Mouse (Mus musculus) forebrain, embryonic 11.5 days (tissue): ENCODE measurements around the gene Prune1. TPM values are rescaled to one million over a fixed set of nuclear protein-coding genes. Genes with fewer than 3 reads are reported as not detected.

ENCODE experiments used
- ATAC-seq: fragments of 200-750 bp; cut with Nextera tagmentation; replicated peaks from 2 replicates; pipeline ENCODE4 v1.8.0; 2017; ENCODE audit warnings: moderate TSS enrichment; ENCODE audit not compliant: low FRiP score
- DNase-seq: peaks from one replicate; pipeline ENCODE4 v3.0.0-alpha.2; 2017; ENCODE audit warnings: low spot score
- H3K27ac ChIP-seq: fragments of 300-500 bp; sonication (generic); 2 replicates; pipeline ENCODE4 v1.5.1; 2014; ENCODE audit warnings: low read depth, low read length
- H3K27me3 ChIP-seq: fragments of 300-500 bp; sonication (generic); 2 replicates; pipeline ENCODE4 v1.6.1; 2014; ENCODE audit warnings: mild to moderate bottlenecking, low read length, mixed read lengths; ENCODE audit not compliant: control insufficient read depth, insufficient read depth
- H3K36me3 ChIP-seq: fragments of 300-500 bp; sonication (generic); 2 replicates; pipeline ENCODE4 v1.6.1; 2014; ENCODE audit warnings: mild to moderate bottlenecking, low read length, moderate library complexity, mixed read lengths; ENCODE audit not compliant: control insufficient read depth, insufficient read depth
- H3K4me1 ChIP-seq: fragments of 300-500 bp; sonication (generic); replicated peaks from 2 replicates; pipeline ENCODE4 v1.6.1; 2014; ENCODE audit warnings: low read length, mixed read lengths; ENCODE audit not compliant: control insufficient read depth, insufficient read depth
- H3K4me2 ChIP-seq: fragments of 300-500 bp; sonication (generic); 2 replicates; pipeline ENCODE4 v1.6.1; 2014; ENCODE audit warnings: low read depth, mild to moderate bottlenecking, low read length, moderate library complexity, mixed read lengths; ENCODE audit not compliant: severe bottlenecking
- H3K4me3 ChIP-seq: fragments of 300-500 bp; sonication (generic); 2 replicates; pipeline ENCODE4 v1.5.1; 2014; ENCODE audit warnings: low read depth, low read length
- H3K9ac ChIP-seq: fragments of 300-500 bp; sonication (generic); 2 replicates; pipeline ENCODE4 v1.6.1; 2014; ENCODE audit warnings: low read length
- H3K9me3 ChIP-seq: fragments of 300-500 bp; sonication (generic); 2 replicates; pipeline ENCODE4 v1.6.1; 2016; ENCODE audit warnings: low read length, mixed read lengths; ENCODE audit not compliant: control insufficient read depth
- WGBS: fragments of 180-500 bp; shearing (Covaris S2); extraction: QIAGEN DNeasy Blood & Tissue Kit; methylation state at CpG from one replicate; pipeline ENCODE4 v1.1.7; 2014; 5-methylcytosine and 5-hydroxymethylcytosine counted together
- polyA plus RNA-seq: library from polyadenylated mRNA; unstranded; fragments of >200 nt; fragmentation: Nextera tagmentation; extraction: Ambion mirVana; gene quantifications from 2 replicates; pipeline ENCODE4 v1.2.1, GENCODE M21; 2014

Prune1 gene
- polyA plus RNA-seq, 1 experiment from 2014 or later, result 26.4 TPM

- 92% methylated on average over 7 of the region's 7 CpGs for WGBS
- ATAC-seq (no peak), DNase-seq (no peak)
- Histone ChIP-seq H3K27me3 (no peaks in the 10 kb centered on the region), H3K9ac (no peak overlapping the region), H3K27ac (no peak overlapping the region), H3K4me1 (peaks cover 14% of the 10 kb centered on the region; the same call in 1 of the 2 replicates), H3K4me3 (no peak overlapping the region), H3K4me2 (no peak overlapping the region), H3K9me3 (no peaks in the 10 kb centered on the region), H3K36me3 (peaks cover 20% of the 10 kb centered on the region)
These were observed 49.1 kb downstream of the Prune1 start for GRCm38 (mm10) chr3:95232771-95233170.

GRCm38 (mm10) chr3:95231298-95232221 is 50.3 kb downstream of the Prune1 start, which contains the start of gene Mllt11:
Gene Mllt11, minus strand, starts transcription at chr3:95232171.
- Histone ChIP-seq H3K4me1 (peaks cover 15% of the 10 kb centered on the region; the same call in 1 of the 2 replicates), H3K27ac (peak within 1 kb of the TSS; percentile 94), H3K4me3 (peak within 1 kb of the TSS; percentile 95; the same call in 1 of the 2 replicates), H3K9ac (peak within 1 kb of the TSS; percentile 96), H3K36me3 (peaks cover 20% of the 10 kb centered on the region), H3K4me2 (peak within 1 kb of the TSS; percentile 93), H3K27me3 (no peaks in the 10 kb centered on the region), H3K9me3 (no peaks in the 10 kb centered on the region)
- 82% methylated on average over 13 of the region's 13 CpGs for WGBS
- DNase-seq (no peak), ATAC-seq (no peak)

DNA sequence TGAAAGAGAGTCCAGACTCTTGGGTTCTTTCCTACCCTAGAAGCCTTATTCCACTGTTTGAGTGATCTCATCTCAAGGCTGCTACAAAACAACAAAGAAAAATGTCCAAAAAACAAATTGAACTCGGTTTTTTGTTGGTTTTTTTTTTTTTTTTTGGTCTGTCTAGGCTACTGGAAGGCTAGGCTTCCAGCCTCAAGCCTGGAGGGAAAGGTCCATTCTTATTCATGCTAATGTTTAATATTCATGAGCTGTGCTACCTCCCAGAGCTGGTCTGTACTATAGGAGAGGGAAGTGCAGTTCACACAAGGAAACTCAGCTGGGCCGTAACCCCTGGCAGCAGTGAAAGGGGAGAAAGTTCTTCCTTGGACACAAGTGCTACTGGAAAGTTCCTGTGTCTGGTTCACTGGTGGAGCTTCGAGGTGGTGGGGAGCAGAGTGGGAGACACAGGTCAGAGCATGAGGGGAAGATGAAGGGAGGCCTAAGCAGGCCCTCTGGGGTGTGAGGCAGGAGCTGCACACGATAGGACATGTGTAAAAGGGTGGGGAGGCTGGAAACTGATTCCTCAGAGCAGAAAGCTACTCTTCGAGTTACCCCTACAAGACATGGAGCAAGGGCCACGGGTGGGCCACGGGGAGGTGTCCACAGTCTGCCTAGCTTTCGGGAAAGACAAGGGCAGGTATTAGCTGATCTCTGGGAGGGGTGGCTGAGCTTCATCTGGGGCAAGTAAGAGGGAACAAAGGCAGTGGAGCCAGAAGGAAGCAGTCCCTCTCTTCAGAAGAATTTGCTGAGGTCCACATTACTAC is 51.2 kb downstream of the Prune1 start:
- peak overlapping the region; percentile 96 for H3K9ac ChIP-seq
- peak; percentile 19; the same call in 1 of the 2 replicates for ATAC-seq
- WGBS, result 36% methylated on average over 8 of the region's 8 CpGs
- H3K36me3 ChIP-seq, result peaks cover 20% of the 10 kb centered on the region
- no peaks in the 10 kb centered on the region for H3K9me3 ChIP-seq
- no peaks in the 10 kb centered on the region for H3K27me3 ChIP-seq
- peak overlapping the region; percentile 93 for H3K4me2 ChIP-seq
- H3K4me1 ChIP-seq, result peaks cover 15% of the 10 kb centered on the region; the same call in 1 of the 2 replicates
- H3K27ac ChIP-seq, result peak overlapping the region; percentile 94
- DNase-seq, result peak; percentile 63
- peak overlapping the region; percentile 95 for H3K4me3 ChIP-seq

DNA sequence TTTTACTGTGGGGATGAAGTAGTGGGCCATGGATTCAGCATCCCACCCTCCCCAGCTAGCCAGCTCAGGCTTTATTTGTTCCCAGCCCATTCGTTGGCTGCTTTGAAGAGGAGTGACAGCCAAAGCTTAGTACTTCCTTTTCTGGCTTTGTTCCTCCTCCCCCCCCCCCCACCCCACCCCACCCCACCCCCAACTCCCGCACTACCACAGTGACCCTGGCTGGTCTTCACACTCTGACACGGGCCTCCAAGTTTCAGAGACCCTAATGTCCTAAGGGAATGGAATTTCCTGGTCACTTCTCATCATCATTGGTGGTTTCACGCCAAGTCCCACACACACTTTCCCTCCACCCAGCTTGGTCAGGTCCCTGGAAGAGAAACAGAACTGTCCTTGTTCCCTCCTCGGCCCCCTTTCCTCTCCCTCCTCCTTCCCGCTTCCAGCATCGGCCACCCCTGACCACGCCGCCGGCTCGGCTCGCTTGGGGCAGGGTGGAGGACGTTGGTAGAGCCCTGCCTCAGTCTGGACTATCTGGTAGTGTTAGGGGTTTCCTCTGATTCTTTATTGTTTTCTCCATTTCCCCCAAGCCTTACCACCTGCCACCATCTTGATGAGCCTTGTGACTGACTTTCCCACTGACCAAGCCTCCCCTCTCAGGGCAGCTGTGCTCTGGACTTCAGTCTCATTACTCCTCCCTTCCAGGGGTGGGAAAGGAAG is 51.9 kb downstream of the Prune1 start:
- Histone ChIP-seq H3K27ac (peak overlapping the region; percentile 94), H3K27me3 (no peaks in the 10 kb centered on the region), H3K9ac (peak overlapping the region; percentile 96), H3K36me3 (peaks cover 20% of the 10 kb centered on the region), H3K4me1 (peaks cover 15% of the 10 kb centered on the region; the same call in 1 of the 2 replicates), H3K4me3 (peak overlapping the region; percentile 95), H3K4me2 (peak overlapping the region; percentile 93), H3K9me3 (no peaks in the 10 kb centered on the region)
- ATAC-seq (peak; percentile 29; the same call in 1 of the 2 replicates), DNase-seq (peak; percentile 76)
- WGBS, result 1% methylated on average over 13 of the region's 13 CpGs

GRCm38 (mm10) chr3:95228894-95229780 is 52.7 kb downstream of the Prune1 start:
- ATAC-seq, result peak; percentile 16
- under 1% methylated on average over 43 of the region's 43 CpGs for WGBS

GRCm38 (mm10) chr3:95228148-95228893 is 53.6 kb downstream of the Prune1 start, which contains the start of gene Cdc42se1:
Gene Cdc42se1, plus strand, starts transcription at chr3:95228732.
- peaks cover 16% of the 10 kb centered on the region for H3K36me3 ChIP-seq
- no peaks in the 10 kb centered on the region for H3K9me3 ChIP-seq
- peak within 1 kb of the TSS; percentile 96 for H3K9ac ChIP-seq
- H3K27me3 ChIP-seq, result no peaks in the 10 kb centered on the region
- peaks cover 21% of the 10 kb centered on the region for H3K4me1 ChIP-seq
- H3K4me3 ChIP-seq, result peak within 1 kb of the TSS; percentile 95
- WGBS, result under 1% methylated on average over 64 of the region's 64 CpGs
- ATAC-seq (peak; percentile 83), DNase-seq (peak; percentile 92)
- peak within 1 kb of the TSS; percentile 93 for H3K4me2 ChIP-seq
- peak within 1 kb of the TSS; percentile 94 for H3K27ac ChIP-seq

More at GRCm38 (mm10) chr3:95228894-95229780, 52.7 kb downstream of the Prune1 start:
- Histone ChIP-seq H3K4me2 (peak overlapping the region; percentile 93), H3K4me1 (peaks cover 19% of the 10 kb centered on the region), H3K27ac (peak overlapping the region; percentile 94), H3K36me3 (peaks cover 20% of the 10 kb centered on the region), H3K9ac (peak overlapping the region; percentile 96), H3K9me3 (no peaks in the 10 kb centered on the region), H3K4me3 (peak overlapping the region; percentile 95), H3K27me3 (no peaks in the 10 kb centered on the region)
- DNase-seq, result peak; percentile 65

DNA sequence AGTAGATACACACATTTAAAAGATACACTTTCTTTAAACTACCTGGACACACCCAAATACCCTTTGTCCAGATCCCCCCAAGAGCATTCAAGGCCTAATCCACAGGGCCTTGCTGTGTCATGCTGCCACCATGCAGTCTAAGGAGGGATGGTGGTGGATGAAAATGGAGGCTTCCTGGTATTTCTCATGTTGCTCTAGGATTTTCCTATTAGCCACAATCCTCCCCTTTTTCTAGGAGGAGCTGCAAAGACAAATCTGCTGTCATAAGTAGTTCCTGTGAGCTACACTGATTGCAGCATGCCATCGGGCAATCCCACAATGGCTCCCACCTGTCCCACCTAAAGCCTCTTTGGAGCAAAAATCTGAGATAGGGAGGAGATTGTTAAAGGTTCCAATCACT is 54.7 kb downstream of the Prune1 start:
- Histone ChIP-seq H3K27ac (peak overlapping the region; percentile 94; the same call in 1 of the 2 replicates), H3K27me3 (no peaks in the 10 kb centered on the region), H3K9me3 (no peaks in the 10 kb centered on the region), H3K4me2 (peak overlapping the region; percentile 93), H3K9ac (peak overlapping the region; percentile 96), H3K4me3 (peak overlapping the region; percentile 95), H3K4me1 (peaks cover 21% of the 10 kb centered on the region), H3K36me3 (peaks cover 7% of the 10 kb centered on the region; the same call in 1 of the 2 replicates)
- DNase-seq (no peak), ATAC-seq (no peak)
- 30% methylated on average over 1 of the region's 1 CpGs for WGBS
